Mouse (Mus musculus): Measurements from ENCODE around the gene Rae1.

Gene Rae1

GRCm38 (mm10) chr2:172996207-172996606, 3.7 kb upstream of the Rae1 start:
- peak; percentile 65 for DNase-seq (ENCODE audit: low spot score)

- no peak for DNase-seq (ENCODE audit: low spot score)
These were observed 2.2 kb upstream of the Rae1 start for GRCm38 (mm10) chr2:172997748-172998147.

GRCm38 (mm10) chr2:172998478-172998877, 1.4 kb upstream of the Rae1 start:
- DNase-seq (ENCODE audit: low spot score): no peak

- no peak for DNase-seq (ENCODE audit: low spot score)
These were observed 352 bp downstream of the Rae1 start for GRCm38 (mm10) chr2:173000285-173000652.

GRCm38 (mm10) chr2:173000921-173001320, 1.0 kb downstream of the Rae1 start:
- peak; percentile 55 for DNase-seq (ENCODE audit: low spot score)

- DNase-seq (ENCODE audit: low spot score): no peak
These were observed 3.8 kb downstream of the Rae1 start for GRCm38 (mm10) chr2:173003737-173004136.

GRCm38 (mm10) chr2:173010220-173010717, 10.4 kb downstream of the Rae1 start:
- DNase-seq (ENCODE audit: low spot score): no peak

GRCm38 (mm10) chr2:173011440-173011839, 11.5 kb downstream of the Rae1 start:
- DNase-seq (ENCODE audit: low spot score): no peak

GRCm38 (mm10) chr2:173014741-173015287, 14.9 kb downstream of the Rae1 start:
- DNase-seq (ENCODE audit: low spot score): no peak

GRCm38 (mm10) chr2:173017940-173018339, 18.0 kb downstream of the Rae1 start:
- DNase-seq (ENCODE audit: low spot score): no peak

GRCm38 (mm10) chr2:173018618-173019017, 18.7 kb downstream of the Rae1 start:
- no peak for DNase-seq (ENCODE audit: low spot score)

GRCm38 (mm10) chr2:173019322-173019721, 19.4 kb downstream of the Rae1 start:
- DNase-seq (ENCODE audit: low spot score): no peak

GRCm38 (mm10) chr2:173019790-173020189, 19.9 kb downstream of the Rae1 start:
- DNase-seq (ENCODE audit: low spot score): peak; percentile 44

GRCm38 (mm10) chr2:173020430-173020829, 20.5 kb downstream of the Rae1 start, which contains the start of gene Rbm38:
Gene Rbm38 (plus strand): TSS chr2:173020498.
- no peak for DNase-seq (ENCODE audit: low spot score)

GRCm38 (mm10) chr2:173021633-173022055, 21.7 kb downstream of the Rae1 start:
- peak; percentile 71 for DNase-seq (ENCODE audit: low spot score)

GRCm38 (mm10) chr2:173022056-173022681, 22.3 kb downstream of the Rae1 start:
- DNase-seq (ENCODE audit: low spot score): peak; percentile 24

- no peak for DNase-seq (ENCODE audit: low spot score)
These were observed 22.9 kb downstream of the Rae1 start for GRCm38 (mm10) chr2:173022813-173023212.

GRCm38 (mm10) chr2:173023371-173023851, 23.5 kb downstream of the Rae1 start:
- no peak for DNase-seq (ENCODE audit: low spot score)

- DNase-seq (ENCODE audit: low spot score): no peak
These were observed 24.0 kb downstream of the Rae1 start for GRCm38 (mm10) chr2:173023966-173024365.

GRCm38 (mm10) chr2:173024392-173024791, 24.5 kb downstream of the Rae1 start:
- DNase-seq (ENCODE audit: low spot score): no peak

- no peak for DNase-seq (ENCODE audit: low spot score)
These were observed 25.0 kb downstream of the Rae1 start for GRCm38 (mm10) chr2:173024938-173025337.

GRCm38 (mm10) chr2:173026286-173026685, 26.4 kb downstream of the Rae1 start:
- DNase-seq (ENCODE audit: low spot score): no peak

- DNase-seq (ENCODE audit: low spot score): no peak
These were observed 26.8 kb downstream of the Rae1 start for GRCm38 (mm10) chr2:173026688-173027131.

Measured in layer of hippocampus, adult 9-10 months (tissue).